Comparison of ENCODE assay signal across 8 mouse cellular contexts in the genomic region with DNA sequence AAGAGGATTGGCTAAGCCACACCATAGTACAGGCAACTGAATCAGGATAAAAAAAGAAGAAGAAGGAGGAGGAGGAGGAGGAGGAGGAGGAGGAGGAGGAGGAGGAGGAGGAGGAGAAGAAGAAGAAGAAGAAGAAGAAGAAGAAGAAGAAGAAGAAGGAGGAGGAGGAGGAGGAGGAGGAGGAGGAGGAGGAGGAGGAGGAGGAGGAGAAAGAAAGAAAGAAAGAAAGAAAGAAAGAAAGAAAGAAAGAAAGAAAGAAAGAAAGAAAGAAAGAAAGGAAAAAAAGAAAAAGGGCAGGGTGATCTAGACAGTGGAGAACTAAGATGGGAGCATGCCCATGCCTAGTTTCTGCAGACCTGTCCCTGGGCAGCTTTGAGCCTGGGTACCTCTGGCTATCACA. TPM values are rescaled to one million over a fixed set of nuclear protein-coding genes. Genes with fewer than 3 reads are reported as not detected.
DNase-seq lines count a peak whose midpoint lies in the region; ATAC-seq and TF ChIP-seq lines count a peak whose summit lies in the region.
"Not testable (repeated sequence)": the region's sequence is repeated elsewhere in the genome, so short reads cannot be mapped to it uniquely, and the experiment has no call there.
"Had no signal": no experiment of that assay in that cellular context is flagged by ENCODE, and none has a peak within 500 bp of the region (broad histone marks: within the 10 kb centered on the region; RNA-seq: fewer than 3 reads in every experiment).

A gene (plus strand): TSS at position 301 of the 400 bp plus-strand sequence.

- DNase-seq in forebrain, postnatal 0 days; layer of hippocampus, postnatal 14 days (ENCODE audit: low spot score in 2 of 2); lung, adult 2 months: not testable (repeated sequence)

- not testable (repeated sequence) for TF ChIP-seq CTCF in cortical plate, adult 2 months (IDR thresholded peaks at IDR 0.05; ENCODE audit: extremely low read depth, insufficient read depth, low read length); forebrain, postnatal 0 days (IDR thresholded peaks at IDR 0.05; ENCODE audit: low read depth); lung, adult 2 months (IDR thresholded peaks at IDR 0.05; ENCODE audit: insufficient read depth, low read length)

- H3K4me2 ChIP-seq in forebrain, postnatal 0 days (ENCODE audit: low read depth) = peak within 1 kb of the TSS; percentile 61
- H3K4me2 ChIP-seq in heart, embryonic 12.5 days = peak within 1 kb of the TSS; percentile 82
- H3K4me2 ChIP-seq in hindbrain, embryonic 15.5 days = peak within 1 kb of the TSS; percentile 60
- peak within 1 kb of the TSS; percentile 62 for H3K4me2 ChIP-seq in neural tube, embryonic 12.5 days (replicated peaks)

- peak within 1 kb of the TSS; percentile 25 for H3K4me3 ChIP-seq in cortical plate, adult 2 months (ENCODE audit: insufficient read depth, low read length)
- H3K4me3 ChIP-seq in forebrain, postnatal 0 days (ENCODE audit: low read depth, low read length) = peak within 1 kb of the TSS; percentile 36
- H3K4me3 ChIP-seq in heart, embryonic 12.5 days = peak within 1 kb of the TSS; percentile 58
- peak within 1 kb of the TSS; percentile 34 for H3K4me3 ChIP-seq in hindbrain, embryonic 15.5 days
- not testable (repeated sequence) for H3K4me3 ChIP-seq in lung, adult 2 months (replicated peaks; ENCODE audit: extremely low read depth, low read depth, low read length)
- peak within 1 kb of the TSS; percentile 34 for H3K4me3 ChIP-seq in neural tube, embryonic 12.5 days

- H3K9me3 ChIP-seq in forebrain, postnatal 0 days (ENCODE audit: low read length); heart, embryonic 12.5 days (replicated peaks); hindbrain, embryonic 15.5 days; neural tube, embryonic 12.5 days: not testable (repeated sequence)

- peak; percentile 1; the same call in 1 of the 2 replicates for ATAC-seq in forebrain, postnatal 0 days
- ATAC-seq in heart, embryonic 12.5 days (ENCODE audit: insufficient number of reproducible peaks, low FRiP score); hindbrain, embryonic 15.5 days (ENCODE audit: low FRiP score, low read depth); neural tube, embryonic 12.5 days (ENCODE audit: low FRiP score, low read depth): not testable (repeated sequence)

- not testable (repeated sequence) for TF ChIP-seq POLR2A in cortical plate, adult 2 months (IDR thresholded peaks at IDR 0.05; ENCODE audit: extremely low read depth, insufficient read depth, low read length); lung, adult 2 months (IDR thresholded peaks at IDR 0.05; ENCODE audit: borderline replicate concordance, extremely low read depth, low read depth, low read length)

- not testable (repeated sequence) for H3K4me1 ChIP-seq in cortical plate, adult 2 months (ENCODE audit: control insufficient read depth, insufficient read depth, low read length); forebrain, postnatal 0 days (ENCODE audit: insufficient read depth); lung, adult 2 months (ENCODE audit: control insufficient read depth, insufficient read depth, low read length); neural tube, embryonic 12.5 days
- peaks cover 79% of the 10 kb centered on the region for H3K4me1 ChIP-seq in heart, embryonic 12.5 days (replicated peaks)
- H3K4me1 ChIP-seq in hindbrain, embryonic 15.5 days (replicated peaks) = peaks cover 15% of the 10 kb centered on the region

- not testable (repeated sequence) for H3K36me3 ChIP-seq in forebrain, postnatal 0 days (ENCODE audit: insufficient read depth); heart, embryonic 12.5 days; hindbrain, embryonic 15.5 days; neural tube, embryonic 12.5 days

- H3K9ac ChIP-seq in forebrain, postnatal 0 days = peak within 1 kb of the TSS; percentile 54
- peak within 1 kb of the TSS; percentile 78 for H3K9ac ChIP-seq in heart, embryonic 12.5 days
- H3K9ac ChIP-seq in hindbrain, embryonic 15.5 days = peak within 1 kb of the TSS; percentile 14; the same call in 1 of the 2 replicates
- H3K9ac ChIP-seq in neural tube, embryonic 12.5 days = peak within 1 kb of the TSS; percentile 53

- not testable (repeated sequence) for H3K27me3 ChIP-seq in forebrain, postnatal 0 days (ENCODE audit: insufficient read depth, low read length)
- peaks cover 19% of the 10 kb centered on the region for H3K27me3 ChIP-seq in heart, embryonic 12.5 days (replicated peaks)
- H3K27me3 ChIP-seq in hindbrain, embryonic 15.5 days = 0 out of 2 replicates have a peak, but pooled peaks cover 10% of the 10 kb centered on the region
- peaks cover 14% of the 10 kb centered on the region for H3K27me3 ChIP-seq in neural tube, embryonic 12.5 days (replicated peaks)

- not testable (repeated sequence) for H3K27ac ChIP-seq in cortical plate, adult 2 months (ENCODE audit: insufficient read depth, low read length); forebrain, postnatal 0 days (ENCODE audit: low read depth, low read length); hindbrain, embryonic 15.5 days (replicated peaks); neural tube, embryonic 12.5 days
- peak within 1 kb of the TSS; percentile 92 for H3K27ac ChIP-seq in heart, embryonic 12.5 days (ENCODE audit: poor library complexity, severe bottlenecking)

RNA-seq across cellular contexts. Expression of the gene that starts here (rescaled TPM):
- polyA plus RNA-seq in cortical plate, adult 2 months (2012; rRNA removed) = 12.8 and 15.0 TPM in 2 replicates
- 26.7 and 41.1 TPM in 2 replicates for total RNA-seq in forebrain, postnatal 0 days (2014; rRNA removed)
- 18.6 and 19.6 TPM in 2 replicates for polyA plus RNA-seq in forebrain, postnatal 0 days (2015; fragmentation: Nextera tagmentation; extraction: Ambion mirVana)
- polyA plus RNA-seq in heart, embryonic 12.5 days (2016; fragmentation: Nextera tagmentation; extraction: Ambion mirVana) = 210 and 213 TPM in 2 replicates
- 28.7 and 29.0 TPM in 2 replicates for polyA plus RNA-seq in hindbrain, embryonic 15.5 days (2015; fragmentation: Nextera tagmentation; extraction: Ambion mirVana)
- 10 to 100 TPM; 11.4 to 13.1 TPM for total RNA-seq in layer of hippocampus, postnatal 14 days (2021)
- polyA plus RNA-seq in lung, adult 2 months (2012; rRNA removed) = 63.0 and 88.3 TPM in 2 replicates
- 30.4 and 30.7 TPM in 2 replicates for polyA plus RNA-seq in neural tube, embryonic 12.5 days (2016; fragmentation: Nextera tagmentation; extraction: Ambion mirVana)
- total RNA-seq: megakaryocyte-erythroid progenitor cell, adult 5-6 weeks had no signal

Comparison
In these comparisons a context has a peak if more than half of its experiments do, and no peak if none do; other contexts are left out.
1. H3K9ac ChIP-seq: peak in every context shown above with its lines; median percentile 78 in heart, embryonic 12.5 days; 54 in forebrain, postnatal 0 days; 53 in neural tube, embryonic 12.5 days; 14 in hindbrain, embryonic 15.5 days.